Mouse (Mus musculus) left cerebral cortex, postnatal 10 days (tissue): ENCODE data around the gene Rplp2. TPM values are rescaled to one million over a fixed set of nuclear protein-coding genes. Genes with fewer than 3 reads are reported as not detected.
A peak's percentile ranks its signal among the peaks of the same experiment; 100 is the strongest.

Source experiments
- DNase-seq, 2 experiments: peaks; one replicate each; pipeline ENCODE4 v3.0.0; 2021 to 2022; ENCODE audit warnings: low spot score in 2 of 2, mixed read lengths in 1 of 2; ENCODE audit errors: extremely low spot score in 1 of 2
- intact Hi-C: fragments of 180-260 bp; cut with DNase I; formaldehyde crosslinking; loops from one replicate; pipeline ENCODE4 v1.15.1; 2025
- total RNA-seq, 2 experiments: library from RNA; stranded (reverse); gene quantifications; 2 replicates each; pipeline ENCODE4 v1.2.3; 2021

Gene Rplp2
- total RNA-seq, 2 experiments from 2014 or later: 687 to 705 TPM

- intact Hi-C loops: no loop called here
- DNase-seq: no peak
These were observed 28.6 kb downstream of the Rplp2 start for GRCm38 (mm10) chr7:141475805-141476158.

GRCm38 (mm10) chr7:141476226-141476980, 29.2 kb downstream of the Rplp2 start:
- intact Hi-C loops: no loop called here
- peak in 1 of 2 experiments; percentile 93 for DNase-seq

GRCm38 (mm10) chr7:141476981-141477370, 29.8 kb downstream of the Rplp2 start:
- peak in 1 of 2 experiments; percentile 55 for DNase-seq
- intact Hi-C loops: no loop called here

- intact Hi-C loops: no loop called here
- DNase-seq: peak in 1 of 2 experiments; percentile 75
These were observed 30.6 kb downstream of the Rplp2 start for GRCm38 (mm10) chr7:141477578-141478269.

- DNase-seq: no peak
- intact Hi-C loops: no loop called here
These were observed 31.1 kb downstream of the Rplp2 start for GRCm38 (mm10) chr7:141478270-141478748.

GRCm38 (mm10) chr7:141480842-141481497, 33.8 kb downstream of the Rplp2 start:
- intact Hi-C loops: loop anchor here (2.0 kb wide), 1 partner anchor 44 kb away; no protein-coding TSS in a partner anchor
- DNase-seq: peak; percentile 62

- DNase-seq: peak in 1 of 2 experiments; percentile 73
- intact Hi-C loops: loop anchor here (2.0 kb wide), 1 partner anchor 43 kb away; no protein-coding TSS in a partner anchor
These were observed 34.6 kb downstream of the Rplp2 start for GRCm38 (mm10) chr7:141481498-141482401.

GRCm38 (mm10) chr7:141482531-141483024, 35.4 kb downstream of the Rplp2 start:
- no peak for DNase-seq
- intact Hi-C loops: no loop called here

GRCm38 (mm10) chr7:141483114-141483653, 36.0 kb downstream of the Rplp2 start:
- intact Hi-C loops: no loop called here

GRCm38 (mm10) chr7:141484186-141485120, 37.3 kb downstream of the Rplp2 start:
- DNase-seq: peak in 1 of 2 experiments; percentile 61
- intact Hi-C loops: no loop called here

More at GRCm38 (mm10) chr7:141483114-141483653, 36.0 kb downstream of the Rplp2 start:
- DNase-seq: no peak

- intact Hi-C loops: no loop called here
- no peak for DNase-seq
These were observed 38.0 kb downstream of the Rplp2 start for GRCm38 (mm10) chr7:141485186-141485585.

- no peak for DNase-seq
- intact Hi-C loops: no loop called here
These were observed 38.4 kb downstream of the Rplp2 start for GRCm38 (mm10) chr7:141485606-141486005.

GRCm38 (mm10) chr7:141486239-141486638, 39.1 kb downstream of the Rplp2 start:
- DNase-seq: no peak
- intact Hi-C loops: no loop called here

GRCm38 (mm10) chr7:141487141-141487540, 40.0 kb downstream of the Rplp2 start:
- intact Hi-C loops: no loop called here
- no peak for DNase-seq

GRCm38 (mm10) chr7:141491151-141491550, 44.0 kb downstream of the Rplp2 start:
- no peak for DNase-seq
- intact Hi-C loops: no loop called here

- no peak for DNase-seq
- intact Hi-C loops: no loop called here
These were observed 45.6 kb downstream of the Rplp2 start for GRCm38 (mm10) chr7:141492738-141493137.

GRCm38 (mm10) chr7:141493729-141494128, 46.6 kb downstream of the Rplp2 start:
- intact Hi-C loops: no loop called here
- no peak for DNase-seq
